In the genomic region with DNA sequence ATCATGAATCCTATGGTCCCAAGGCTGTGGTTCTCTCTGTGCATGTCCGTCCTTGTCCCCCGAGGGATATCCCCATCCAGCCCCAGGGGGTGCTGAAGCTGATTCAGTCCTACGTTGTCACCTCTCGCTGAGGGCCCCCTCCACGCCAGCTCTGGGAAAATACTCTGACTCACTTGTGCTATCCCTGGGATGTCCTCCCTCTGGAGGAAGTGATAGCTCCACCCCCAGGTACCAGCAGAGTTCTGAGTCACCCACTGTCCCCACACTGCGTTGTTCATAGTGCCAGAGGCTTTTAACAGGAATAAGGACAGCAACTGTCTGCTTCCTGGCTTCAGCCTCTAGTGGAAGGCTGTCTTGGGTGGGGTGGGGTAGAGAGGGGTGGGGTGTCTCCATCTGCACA, we compare ENCODE assay signal across 10 mouse cellular contexts. TPM values are rescaled to one million over a fixed set of nuclear protein-coding genes. Genes with fewer than 3 reads are reported as not detected.
A peak's percentile ranks its signal among the peaks of the same experiment; 100 is the strongest.
DNase-seq lines count a peak whose midpoint lies in the region; ATAC-seq lines count a peak whose summit lies in the region.
"Had no signal": no experiment of that assay in that cellular context is flagged by ENCODE, and none has a peak within 500 bp of the region (broad histone marks: within the 10 kb centered on the region; RNA-seq: fewer than 3 reads in every experiment).

No protein-coding gene starts in this region.

- peak; percentile 94 for DNase-seq in heart, adult 11 months
- DNase-seq in heart, postnatal 4 days, result no peak
- peak; percentile 93 for DNase-seq in brain, adult 2 months (ENCODE audit: low read depth, low spot score)
- DNase-seq in liver, embryonic 11.5 days (ENCODE audit: low spot score), result no peak
- peak; percentile 34 for DNase-seq in right cerebral cortex, postnatal 14 days
- no peak for DNase-seq in spleen, postnatal 14 days (ENCODE audit: low spot score in 2 of 2)
- DNase-seq in layer of hippocampus, postnatal 25 days (ENCODE audit: extremely low spot score in 1 of 2, low spot score in 1 of 2), result no peak
- DNase-seq: kidney, postnatal 14 days had no signal

- peak overlapping the region; percentile 21; the same call in 1 of the 2 replicates for H3K4me2 ChIP-seq in liver, embryonic 11.5 days

- H3K36me3 ChIP-seq in liver, embryonic 11.5 days (ENCODE audit: control insufficient read depth, insufficient read depth, low read length), result no peaks in the 10 kb centered on the region

- H3K27ac ChIP-seq in liver, embryonic 11.5 days (ENCODE audit: low read depth, low read length), result peak overlapping the region; percentile 69

- no peak overlapping the region for H3K4me3 ChIP-seq in liver, embryonic 11.5 days (ENCODE audit: low read depth, low read length)

- peak; percentile 21; the same call in 1 of the 2 replicates for ATAC-seq in liver, embryonic 11.5 days (replicated peaks; ENCODE audit: low FRiP score)
- ATAC-seq in cerebellum, adult (ENCODE audit: insufficient number of reproducible peaks, low FRiP score, low TSS enrichment), result no peak
- ATAC-seq: midbrain, embryonic 16.5 days had no signal

- H3K27me3 ChIP-seq in liver, embryonic 11.5 days (replicated peaks; ENCODE audit: control insufficient read depth, insufficient read depth, low read length), result no peaks in the 10 kb centered on the region; the same call in 1 of the 2 replicates

- 31% methylated on average over 6 of the region's 6 CpGs for WGBS in liver, embryonic 11.5 days

- no peaks in the 10 kb centered on the region for H3K9me3 ChIP-seq in liver, embryonic 11.5 days (ENCODE audit: control insufficient read depth, low read length)

- H3K4me1 ChIP-seq in liver, embryonic 11.5 days (replicated peaks; ENCODE audit: control insufficient read depth, insufficient read depth, low read length), result peaks cover 17% of the 10 kb centered on the region

- no peak overlapping the region for H3K9ac ChIP-seq in liver, embryonic 11.5 days (ENCODE audit: low read depth, low read length)

RNA-seq across cellular contexts. Expression of a gene that starts 5.1 kb away (rescaled TPM):
- not detected for total RNA-seq in heart, postnatal 4 days (2021)
- polyA plus RNA-seq in liver, embryonic 11.5 days (2014; fragmentation: Nextera tagmentation; extraction: Ambion mirVana), result 2.2 and 2.5 TPM in 2 replicates
- total RNA-seq in layer of hippocampus, postnatal 25 days (2021), result not detected

RNA-seq across cellular contexts. Expression of a gene that starts 17.3 kb away (rescaled TPM):
- 1 to 10 TPM; 4.0 to 4.6 TPM for total RNA-seq in heart, postnatal 4 days (2021)
- 5.9 and 6.1 TPM in 2 replicates for polyA plus RNA-seq in liver, embryonic 11.5 days (2014; fragmentation: Nextera tagmentation; extraction: Ambion mirVana)
- 10 to 100 TPM; 13.8 to 14.6 TPM for total RNA-seq in layer of hippocampus, postnatal 25 days (2021)

RNA-seq across cellular contexts. Expression of a gene that starts 36.8 kb away (rescaled TPM):
- total RNA-seq in heart, postnatal 4 days (2021), result not detected
- 0.07 and 0.29 TPM in 2 replicates for polyA plus RNA-seq in liver, embryonic 11.5 days (2014; fragmentation: Nextera tagmentation; extraction: Ambion mirVana)
- total RNA-seq in layer of hippocampus, postnatal 25 days (2021), result under 1 TPM; 0.39 to 0.40 TPM

Comparison
In these comparisons a context has a peak if more than half of its experiments do, and no peak if none do; other contexts are left out.
1. DNase-seq: peak in heart, adult 11 months (single experiment), brain, adult 2 months (single experiment) and right cerebral cortex, postnatal 14 days (single experiment); none in heart, postnatal 4 days (single experiment), liver, embryonic 11.5 days (single experiment), spleen, postnatal 14 days (0 of 2) and layer of hippocampus, postnatal 25 days (0 of 2).